Mouse (Mus musculus) cerebellum, adult 9-10 months (tissue): ENCODE results near the gene V1rd19.
"Not testable (repeated sequence)": the region's sequence is repeated elsewhere in the genome, so short reads cannot be mapped to it uniquely, and the experiment has no call there.

Experiments used
- DNase-seq: peaks from one replicate; pipeline ENCODE4 v3.0.0; 2022

Gene V1rd19

GRCm38 (mm10) chr7:24001391-24001790 is at the start of gene V1rd19:
Gene V1rd19 (plus strand): TSS chr7:24001691.
- no peak for DNase-seq

- peak; percentile 27 for DNase-seq
These were observed 33.4 kb upstream of the V1rd19 start for GRCm38 (mm10) chr7:23968044-23968443.

GRCm38 (mm10) chr7:23974315-23974714 is 27.2 kb upstream of the V1rd19 start, which contains the start of gene Vmn1r181:
Gene Vmn1r181 (plus strand): TSS chr7:23974615.
- DNase-seq = not testable (repeated sequence)

- DNase-seq = no peak
These were observed 51.3 kb downstream of the V1rd19 start, which contains the start of gene Vmn1r183 for GRCm38 (mm10) chr7:24052660-24053304. Gene Vmn1r183 (plus strand): TSS chr7:24053254.
